Mouse (Mus musculus) stomach, postnatal 0 days (tissue): ENCODE measurements around the gene Nol9.

ENCODE experiments used
- CTCF ChIP-seq: IDR thresholded peaks from 2 replicates; pipeline ENCODE4 v1.5.1; 2016; ENCODE audit warnings: antibody characterized with exemption, low read depth, mild to moderate bottlenecking, moderate library complexity
- EP300 ChIP-seq: optimal IDR thresholded peaks from 2 replicates; pipeline ENCODE3; 2016; ENCODE audit warnings: antibody characterized with exemption

DNA sequence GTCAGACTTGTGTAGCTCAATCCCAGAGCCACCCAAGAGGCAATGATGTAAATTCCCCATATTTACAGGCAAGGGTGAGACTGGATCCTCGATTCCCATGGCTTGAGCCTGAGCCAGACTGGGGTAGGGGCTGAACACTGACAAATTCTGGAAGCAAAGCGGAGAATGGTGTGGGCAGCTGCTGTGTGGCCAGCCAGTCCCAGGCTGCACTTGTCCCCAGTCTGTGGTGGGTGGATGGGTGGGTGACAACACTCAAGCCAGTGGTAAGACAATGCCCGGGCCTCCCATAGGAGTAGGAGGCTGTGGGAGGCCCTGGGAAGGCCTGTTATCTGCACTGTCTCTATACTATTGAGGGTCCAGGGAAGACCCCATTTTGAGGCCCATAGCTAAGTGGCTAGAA, 30.1 kb downstream of the Nol9 start:
- TF ChIP-seq EP300 (no peak), CTCF (no peak)
